Comparison of ENCODE assay signal across 1 mouse cellular context in the genomic region with DNA sequence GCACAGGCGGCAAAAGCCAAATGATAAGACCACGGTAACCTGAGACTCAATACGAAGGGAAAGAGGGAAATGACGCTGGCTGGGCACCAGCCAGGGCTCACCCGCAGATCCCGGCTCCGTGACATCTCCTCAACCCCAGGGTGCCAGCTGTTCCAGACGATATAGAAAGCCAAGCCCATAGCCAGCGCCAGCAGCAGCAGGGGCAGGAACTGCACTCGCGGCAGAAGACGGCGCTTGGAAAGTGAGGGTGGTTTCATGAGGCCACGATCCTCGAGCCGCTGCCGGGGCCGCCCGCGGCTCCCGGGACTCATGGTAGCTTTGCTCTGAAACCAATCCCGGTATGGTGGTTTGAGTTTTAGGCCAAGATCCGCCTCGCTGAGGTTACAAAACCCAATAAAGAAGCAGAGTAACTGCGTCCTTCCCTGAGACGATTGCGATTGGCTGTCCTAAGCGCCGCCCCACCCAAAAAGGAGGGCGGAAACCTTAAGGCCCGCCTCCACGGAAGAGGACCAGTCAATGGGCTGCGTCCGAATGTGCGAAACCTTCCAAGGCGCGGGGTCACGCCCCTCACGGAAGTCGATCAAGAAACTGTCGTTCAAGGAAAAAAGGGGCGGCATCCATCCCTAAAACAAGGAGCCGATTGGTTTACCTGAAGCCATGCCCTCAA.
TF ChIP-seq lines count a peak whose summit lies in the region.

Gene Qpctl (minus strand): TSS at position 417 of the 667 bp plus-strand sequence.

TF ChIP-seq in MEL, 35 proteins besides CTCF, POLR2A, EP300 and RAD21 (continued from another document):
- TF ChIP-seq USF2 (IDR thresholded peaks at IDR 0.05; ENCODE audit: borderline replicate concordance in 1 of 2, insufficient read depth in 1 of 2, low read depth in 1 of 2, low read length in 2 of 2) = no peak
- TF ChIP-seq ZKSCAN1 (IDR thresholded peaks at IDR 0.05; ENCODE audit: low read depth, low read length) = no peak
- peak; percentile 27; the same call in 1 of the 2 replicates for TF ChIP-seq CHD2 (IDR thresholded peaks at IDR 0.05; ENCODE audit: low read length)
- no peak for TF ChIP-seq SMC3 (IDR thresholded peaks at IDR 0.05; ENCODE audit: low read depth, low read length)
- TF ChIP-seq POLR2AphosphoS2 (IDR thresholded peaks at IDR 0.05; ENCODE audit: low read length) = no peak
- no peak for TF ChIP-seq GATA1 (IDR thresholded peaks at IDR 0.05; ENCODE audit: low read depth, low read length)
- no peak for TF ChIP-seq HCFC1 (IDR thresholded peaks at IDR 0.05; ENCODE audit: low read depth, low read length)
- no peak for TF ChIP-seq CHD1 (IDR thresholded peaks at IDR 0.05; ENCODE audit: low read depth, low read length)
- TF ChIP-seq MAX (IDR thresholded peaks at IDR 0.05; ENCODE audit: low read length) = 0 out of 2 replicates have a peak, but pooled peaks have one; percentile 41
- peak; percentile 42; the same call in 1 of the 2 replicates for TF ChIP-seq TAL1 (IDR thresholded peaks at IDR 0.05; ENCODE audit: low read length)
